Mouse (Mus musculus) cortical plate, adult 2 months (tissue): Measurements from ENCODE around the gene Glod4. TPM values are rescaled to one million over a fixed set of nuclear protein-coding genes. Genes with fewer than 3 reads are reported as not detected.
A peak's percentile ranks its signal among the peaks of the same experiment; 100 is the strongest.

Experiments used
- H3K27ac ChIP-seq: fragments of 200-500 bp; 2 replicates; pipeline ENCODE4 v1.5.1; 2012; ENCODE audit warnings: low read length, control low read depth, inconsistent platforms; ENCODE audit not compliant: insufficient read depth
- H3K4me1 ChIP-seq: fragments of 200-500 bp; 2 replicates; pipeline ENCODE4 v1.6.1; 2011; ENCODE audit warnings: low read length; ENCODE audit not compliant: control insufficient read depth, insufficient read depth
- H3K4me3 ChIP-seq: fragments of 200-500 bp; 2 replicates; pipeline ENCODE4 v1.5.1; 2011; ENCODE audit warnings: mild to moderate bottlenecking, low read length, control low read depth; ENCODE audit not compliant: insufficient read depth
- CTCF ChIP-seq: fragments of 200-500 bp; IDR thresholded peaks from 2 replicates; pipeline ENCODE4 v1.5.1; 2011; ENCODE audit warnings: mild to moderate bottlenecking, control low read depth, low read length; ENCODE audit not compliant: insufficient read depth; ENCODE audit errors: extremely low read depth
- POLR2A ChIP-seq: fragments of 200-500 bp; IDR thresholded peaks from 2 replicates; pipeline ENCODE4 v1.6.1; 2011; ENCODE audit warnings: mild to moderate bottlenecking, low read length, control low read depth; ENCODE audit not compliant: insufficient read depth; ENCODE audit errors: extremely low read depth
- polyA plus RNA-seq: library from polyadenylated mRNA; depleted of rRNA; stranded (reverse); fragments of >200 nt; gene quantifications from 2 replicates; pipeline ENCODE4 v1.2.3, GENCODE M21; 2012

Glod4 gene
- polyA plus RNA-seq, 1 experiment, result 38.6 TPM

- TF ChIP-seq CTCF (no peak), POLR2A (no peak)
- no peak overlapping the region for H3K27ac ChIP-seq
- no peaks in the 10 kb centered on the region; the same call in 1 of the 2 replicates for H3K4me1 ChIP-seq
- no peak overlapping the region for H3K4me3 ChIP-seq
These were observed 144.1 kb downstream of the Glod4 start for GRCm38 (mm10) chr11:76099193-76099975.

GRCm38 (mm10) chr11:76093610-76094009 is 149.9 kb downstream of the Glod4 start:
- Histone ChIP-seq H3K4me1 (no peaks in the 10 kb centered on the region), H3K4me3 (no peak overlapping the region), H3K27ac (no peak overlapping the region)
- TF ChIP-seq CTCF (peak; percentile 19; the same call in 1 of the 2 replicates), POLR2A (no peak)

- Histone ChIP-seq H3K4me3 (no peak overlapping the region), H3K27ac (no peak overlapping the region), H3K4me1 (no peaks in the 10 kb centered on the region)
- TF ChIP-seq CTCF, result no peak
These were observed 153.7 kb downstream of the Glod4 start for GRCm38 (mm10) chr11:76089776-76090175.

DNA sequence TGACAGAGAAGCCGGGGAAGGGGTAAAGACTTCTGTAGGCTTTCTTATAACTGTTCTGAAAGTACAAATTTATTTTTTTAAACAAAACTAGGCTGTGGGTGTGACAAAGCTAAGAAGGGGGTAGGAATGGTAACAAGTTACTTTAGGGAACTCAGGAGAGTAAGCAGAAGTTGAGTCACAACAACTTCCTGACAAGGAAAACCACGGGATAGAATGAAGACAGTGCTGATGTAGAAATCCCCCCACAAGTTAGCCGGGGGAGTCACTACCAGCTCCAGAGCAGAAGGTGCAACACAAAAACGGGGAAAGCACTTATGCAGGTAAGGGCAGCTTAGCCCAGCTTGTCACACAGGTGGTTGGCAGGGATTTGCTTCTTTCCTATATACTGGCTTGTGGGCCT is 155.0 kb downstream of the Glod4 start:
- no peak overlapping the region for H3K4me3 ChIP-seq
- no peak for TF ChIP-seq CTCF
- TF ChIP-seq POLR2A, result no peak
- no peak overlapping the region for H3K27ac ChIP-seq
- no peaks in the 10 kb centered on the region for H3K4me1 ChIP-seq

DNA sequence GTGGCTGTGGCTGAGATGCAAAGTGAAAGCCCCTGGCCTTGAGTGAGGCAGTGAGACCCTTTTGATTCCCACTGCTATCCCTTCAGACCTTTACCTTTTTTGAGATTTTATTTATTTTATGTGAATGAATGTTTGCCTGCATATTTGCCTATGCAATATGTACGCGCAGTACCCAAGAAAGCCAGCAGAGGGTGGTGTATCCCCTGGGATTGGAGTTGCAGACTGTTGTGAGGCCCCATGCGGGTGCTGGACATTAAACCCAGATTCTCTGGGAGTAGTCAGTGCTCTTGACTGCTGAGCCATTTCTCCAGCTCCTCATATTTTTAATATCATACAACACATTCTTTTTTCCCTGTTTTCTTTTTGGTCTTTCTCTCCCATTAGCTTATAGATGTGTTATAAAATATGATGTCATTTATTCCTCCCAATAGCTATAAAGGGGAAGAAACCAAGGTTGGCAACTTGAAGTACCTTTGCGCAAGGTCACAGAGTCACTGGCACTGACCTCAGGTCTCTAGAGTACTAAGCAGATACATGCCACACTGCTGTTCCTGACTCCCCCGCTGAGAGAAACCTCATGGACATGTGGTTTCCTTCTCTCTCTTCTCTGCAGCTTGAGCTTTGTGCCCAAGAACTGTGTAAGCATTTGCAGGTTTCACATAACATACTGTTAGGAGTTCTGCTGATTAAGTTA is 157.5 kb downstream of the Glod4 start:
- H3K4me3 ChIP-seq, result no peak overlapping the region
- no peak overlapping the region for H3K27ac ChIP-seq
- no peaks in the 10 kb centered on the region for H3K4me1 ChIP-seq
- TF ChIP-seq CTCF (peak; percentile 55), POLR2A (no peak)

DNA sequence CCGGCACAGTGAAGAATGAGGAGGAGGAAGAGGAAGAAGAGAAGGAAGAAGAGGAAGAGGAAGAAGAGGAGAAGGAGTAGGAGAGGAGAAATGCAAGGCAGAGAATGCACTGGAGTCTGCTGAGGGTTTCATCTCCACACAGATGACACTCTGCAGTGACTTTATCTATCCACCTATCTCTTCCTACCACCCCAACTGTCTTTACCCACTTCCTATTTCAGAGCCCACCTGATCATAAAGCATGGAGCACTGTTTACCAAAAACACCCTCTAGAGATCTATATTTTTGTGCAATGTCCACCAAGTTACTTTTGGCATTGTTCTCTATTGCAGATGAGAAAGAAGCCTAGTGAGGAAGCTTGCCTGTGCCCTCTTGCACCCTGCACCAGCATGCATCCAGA is 158.6 kb downstream of the Glod4 start:
- H3K27ac ChIP-seq, result no peak overlapping the region
- H3K4me1 ChIP-seq, result no peaks in the 10 kb centered on the region
- no peak overlapping the region for H3K4me3 ChIP-seq
- TF ChIP-seq POLR2A, result no peak
- TF ChIP-seq CTCF, result no peak

DNA sequence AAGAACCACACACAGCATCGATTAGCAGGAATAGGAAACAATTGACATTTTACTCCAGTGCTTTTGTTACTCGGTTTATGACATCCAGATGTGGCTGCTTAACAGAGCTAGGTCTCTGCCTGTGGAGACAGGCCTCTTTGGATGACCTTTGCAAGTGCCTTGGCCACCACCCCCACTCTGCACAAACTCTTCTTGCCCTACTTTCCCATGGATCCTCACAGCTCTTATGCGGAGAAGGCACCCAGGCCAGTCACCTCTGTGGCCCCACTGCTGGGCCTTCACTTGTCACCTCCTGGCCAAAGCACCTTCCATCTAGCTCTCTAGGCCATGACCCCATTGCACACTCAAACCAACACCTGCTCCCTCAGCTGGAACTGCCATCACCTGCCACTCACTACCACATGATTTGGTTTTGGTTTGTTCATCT is 159.6 kb downstream of the Glod4 start:
- Histone ChIP-seq H3K27ac (no peak overlapping the region), H3K4me1 (no peaks in the 10 kb centered on the region), H3K4me3 (no peak overlapping the region)
- TF ChIP-seq POLR2A, result no peak
- no peak for TF ChIP-seq CTCF

GRCm38 (mm10) chr11:76081048-76081640 is 162.4 kb downstream of the Glod4 start:
- Histone ChIP-seq H3K4me3 (no peak overlapping the region), H3K4me1 (no peaks in the 10 kb centered on the region), H3K27ac (no peak overlapping the region)
- TF ChIP-seq CTCF (no peak), POLR2A (no peak)

DNA sequence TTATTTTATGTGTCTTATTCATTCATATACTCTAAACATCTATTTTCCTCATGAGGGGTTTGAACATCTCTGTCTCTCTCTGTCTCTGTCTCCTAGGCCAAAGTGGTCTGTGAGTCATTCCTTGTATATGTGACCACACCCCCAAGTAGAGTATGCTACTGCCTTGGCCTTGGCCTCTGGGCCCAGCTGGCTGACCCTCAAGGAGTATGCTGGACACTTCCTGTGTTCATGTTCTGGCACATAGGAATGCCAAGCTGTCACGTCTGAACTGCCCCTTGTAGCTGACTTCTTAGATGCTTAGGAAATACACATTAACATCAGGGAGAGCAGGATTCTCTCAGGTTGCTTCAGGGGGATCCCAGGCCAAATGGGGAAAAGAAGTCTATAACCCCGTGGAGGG is 163.2 kb downstream of the Glod4 start:
- TF ChIP-seq CTCF, result no peak
- TF ChIP-seq POLR2A, result no peak
- no peaks in the 10 kb centered on the region for H3K4me1 ChIP-seq
- no peak overlapping the region for H3K4me3 ChIP-seq
- no peak overlapping the region for H3K27ac ChIP-seq
